Mouse (Mus musculus) brain, embryonic 14.5 days (tissue): ENCODE data around the gene 9530077C05Rik.

Source experiments
- CTCF ChIP-seq: fragments of 200-500 bp; IDR thresholded peaks from 2 replicates; pipeline ENCODE4 v1.5.1; 2012; ENCODE audit warnings: inconsistent platforms, mild to moderate bottlenecking, moderate library complexity, borderline replicate concordance; ENCODE audit not compliant: insufficient read depth, insufficient read length; ENCODE audit errors: extremely low read depth
- POLR2A ChIP-seq: fragments of 200-500 bp; IDR thresholded peaks from 2 replicates; pipeline ENCODE4 v1.6.1; 2012; ENCODE audit warnings: mild to moderate bottlenecking, inconsistent platforms, borderline replicate concordance; ENCODE audit not compliant: poor library complexity, insufficient read depth, insufficient read length, severe bottlenecking; ENCODE audit errors: extremely low read depth

- no peak for TF ChIP-seq POLR2A
- no peak for TF ChIP-seq CTCF
These were observed 35.9 kb downstream of the 9530077C05Rik start for GRCm38 (mm10) chr9:22447213-22447612.
